Mouse (Mus musculus): ENCODE measurements around the gene Hyal2.

GRCm38 (mm10) chr9:107554319-107554825 is 13.4 kb upstream of the Hyal2 start:
- TF ChIP-seq EP300 (IDR thresholded peaks at IDR 0.05; ENCODE audit: low read depth in 1 of 2, low read length in 2 of 2) (peak in 1 of 2 experiments; percentile 67; a peak in 1 of 4 replicates), MAX (IDR thresholded peaks at IDR 0.05; ENCODE audit: low read length) (peak; percentile 85), CTCF (IDR thresholded peaks at IDR 0.05 in 2 of 3, conservative IDR thresholded peaks at IDR 0.05 in 1 of 3; ENCODE audit: control insufficient read depth in 1 of 3, insufficient read depth in 1 of 3, low read depth in 2 of 3, low read length in 3 of 3, poor library complexity in 1 of 3, severe bottlenecking in 1 of 3) (no peak), BHLHE40 (IDR thresholded peaks at IDR 0.05; ENCODE audit: borderline replicate concordance, low read depth, low read length) (peak; percentile 28; the same call in 1 of the 2 replicates), RCOR1 (IDR thresholded peaks at IDR 0.05; ENCODE audit: low read depth, low read length) (peak; percentile 0; the same call in 1 of the 2 replicates), HCFC1 (IDR thresholded peaks at IDR 0.05; ENCODE audit: low read depth, low read length) (peak; percentile 78)

Measured in MEL (cell line).